Mouse (Mus musculus) cortical plate, adult 2 months (tissue): ENCODE measurements around the gene Kctd6. TPM values are rescaled to one million over a fixed set of nuclear protein-coding genes. Genes with fewer than 3 reads are reported as not detected.

ENCODE experiments used
- H3K27ac ChIP-seq: fragments of 200-500 bp; 2 replicates; pipeline ENCODE4 v1.5.1; 2012; ENCODE audit warnings: low read length, control low read depth, inconsistent platforms; ENCODE audit not compliant: insufficient read depth
- H3K4me1 ChIP-seq: fragments of 200-500 bp; 2 replicates; pipeline ENCODE4 v1.6.1; 2011; ENCODE audit warnings: low read length; ENCODE audit not compliant: control insufficient read depth, insufficient read depth
- H3K4me3 ChIP-seq: fragments of 200-500 bp; 2 replicates; pipeline ENCODE4 v1.5.1; 2011; ENCODE audit warnings: mild to moderate bottlenecking, low read length, control low read depth; ENCODE audit not compliant: insufficient read depth
- CTCF ChIP-seq: fragments of 200-500 bp; IDR thresholded peaks from 2 replicates; pipeline ENCODE4 v1.5.1; 2011; ENCODE audit warnings: mild to moderate bottlenecking, control low read depth, low read length; ENCODE audit not compliant: insufficient read depth; ENCODE audit errors: extremely low read depth
- POLR2A ChIP-seq: fragments of 200-500 bp; IDR thresholded peaks from 2 replicates; pipeline ENCODE4 v1.6.1; 2011; ENCODE audit warnings: mild to moderate bottlenecking, low read length, control low read depth; ENCODE audit not compliant: insufficient read depth; ENCODE audit errors: extremely low read depth
- polyA plus RNA-seq: library from polyadenylated mRNA; depleted of rRNA; stranded (reverse); fragments of >200 nt; gene quantifications from 2 replicates; pipeline ENCODE4 v1.2.3, GENCODE M21; 2012

The Kctd6 gene
- polyA plus RNA-seq, 1 experiment, result 36.7 TPM

DNA sequence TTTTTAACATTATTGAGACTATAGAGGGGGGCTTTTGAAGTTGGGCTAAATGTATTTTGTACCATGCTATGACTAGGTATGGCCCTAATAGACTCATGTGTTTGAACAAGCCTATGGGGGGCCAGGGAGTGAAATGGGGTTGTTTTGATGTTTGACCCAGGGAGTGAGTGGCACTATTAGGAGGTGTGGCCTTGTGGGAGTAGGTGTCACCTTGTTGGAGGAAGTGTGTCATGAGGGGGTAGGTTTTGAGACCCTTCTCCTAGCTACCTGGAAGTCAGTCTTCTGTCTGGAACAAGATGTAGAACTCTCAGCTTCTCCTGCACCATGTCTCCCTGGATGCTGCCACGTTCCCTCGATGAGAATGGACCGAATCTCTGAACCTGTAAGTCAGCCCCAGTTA, 23.4 kb upstream of the Kctd6 start:
- H3K27ac ChIP-seq, result no peak overlapping the region
- no peak overlapping the region for H3K4me3 ChIP-seq
- H3K4me1 ChIP-seq, result peaks cover 3% of the 10 kb centered on the region
- TF ChIP-seq POLR2A (no peak), CTCF (no peak)

DNA sequence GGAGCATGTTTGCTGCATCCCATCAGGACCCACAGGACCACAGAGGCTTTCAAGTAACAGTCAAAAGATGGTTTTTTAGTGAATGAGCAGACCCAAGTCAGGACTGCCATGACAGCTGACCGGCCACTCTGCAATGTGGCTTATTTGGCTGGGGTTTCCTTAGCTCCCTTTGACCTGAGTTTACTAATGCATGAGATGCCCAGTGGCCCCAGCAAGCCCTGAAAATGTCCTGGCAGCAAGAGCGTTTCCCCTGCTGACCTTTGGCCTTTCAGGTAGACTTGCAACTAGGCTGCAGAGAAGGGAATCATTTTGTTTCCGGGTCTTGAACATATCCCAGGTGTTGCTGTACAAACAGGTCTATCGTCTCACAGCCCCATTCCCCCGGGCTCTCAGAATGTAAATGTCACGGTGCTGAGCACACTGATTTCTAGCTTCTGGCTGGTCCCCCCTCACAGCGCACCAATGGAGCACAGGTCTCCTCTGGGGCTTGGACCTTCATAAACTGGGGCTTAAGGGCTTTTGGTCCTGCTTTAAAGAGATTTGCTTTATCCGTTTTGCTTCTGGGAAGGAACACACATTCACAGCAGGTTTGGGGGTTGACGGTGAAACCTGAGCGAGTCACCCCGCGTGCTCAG, 22.5 kb upstream of the Kctd6 start:
- Histone ChIP-seq H3K4me1 (peaks cover 5% of the 10 kb centered on the region), H3K4me3 (no peak overlapping the region), H3K27ac (no peak overlapping the region)
- TF ChIP-seq POLR2A, result no peak
- no peak for TF ChIP-seq CTCF

DNA sequence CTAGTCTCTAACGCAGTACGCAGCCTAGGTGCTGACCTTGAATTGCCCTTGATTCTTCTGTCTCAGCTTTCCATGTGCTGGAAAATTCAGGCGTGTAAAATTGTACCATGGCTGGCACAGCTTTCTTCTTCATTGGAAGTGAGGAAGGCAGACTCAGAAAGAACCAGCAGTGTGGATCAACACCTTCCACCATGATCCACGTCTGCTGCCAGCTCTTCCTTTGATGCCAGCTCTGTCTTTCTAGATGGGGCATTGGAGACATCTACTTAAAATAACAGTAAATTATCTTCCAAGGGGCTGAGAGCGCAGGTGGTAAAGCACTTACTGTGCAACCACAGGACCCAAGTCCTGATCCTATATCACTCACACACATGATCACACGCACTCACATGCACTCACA, 21.2 kb upstream of the Kctd6 start:
- Histone ChIP-seq H3K4me3 (no peak overlapping the region), H3K4me1 (peaks cover 2% of the 10 kb centered on the region; the same call in 1 of the 2 replicates), H3K27ac (no peak overlapping the region)
- TF ChIP-seq POLR2A, result no peak

DNA sequence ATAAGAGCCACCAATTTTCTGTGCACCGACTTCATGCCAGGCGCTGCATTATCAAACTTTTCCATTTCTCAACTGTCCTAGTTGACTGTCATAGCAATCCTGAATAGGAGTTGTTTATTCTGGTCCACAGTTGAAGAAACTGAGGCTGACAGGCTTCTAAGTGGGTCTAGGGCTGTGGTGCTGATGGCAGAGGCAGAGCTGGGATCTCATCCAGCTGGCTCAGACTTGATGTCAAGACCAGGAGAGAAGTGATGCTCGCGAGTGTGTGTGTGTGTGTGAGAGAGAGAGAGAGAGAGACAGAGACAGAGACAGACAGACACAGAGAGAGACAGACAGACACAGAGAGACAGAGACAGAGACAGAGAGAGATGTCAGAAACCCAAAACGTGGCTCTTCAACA, 13.2 kb upstream of the Kctd6 start:
- Histone ChIP-seq H3K4me3 (no peak overlapping the region), H3K4me1 (peaks cover under 1% of the 10 kb centered on the region; the same call in 1 of the 2 replicates), H3K27ac (no peak overlapping the region)
- TF ChIP-seq CTCF (no peak), POLR2A (no peak)

DNA sequence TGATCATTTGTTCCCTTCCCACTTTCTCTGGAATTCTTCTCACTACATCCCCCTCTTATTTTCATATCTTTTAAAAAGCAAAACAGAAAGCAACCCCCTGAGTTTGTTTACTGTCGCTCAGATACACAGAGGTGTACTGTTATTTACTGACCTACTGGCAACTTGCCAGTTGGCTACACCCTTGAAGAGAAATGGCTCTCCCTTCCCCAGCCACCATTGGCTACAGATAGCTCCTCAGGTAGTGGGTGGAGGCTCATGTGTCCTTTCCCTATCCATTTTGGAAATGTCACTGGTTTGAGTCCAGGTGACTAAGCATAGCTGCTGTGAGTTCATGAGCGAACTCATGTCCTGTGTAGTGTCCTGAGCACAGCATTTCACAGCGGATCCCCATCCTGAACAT, 12.2 kb upstream of the Kctd6 start:
- no peak for TF ChIP-seq POLR2A
- no peak for TF ChIP-seq CTCF
- Histone ChIP-seq H3K4me1 (peaks cover 4% of the 10 kb centered on the region), H3K27ac (no peak overlapping the region), H3K4me3 (no peak overlapping the region)

DNA sequence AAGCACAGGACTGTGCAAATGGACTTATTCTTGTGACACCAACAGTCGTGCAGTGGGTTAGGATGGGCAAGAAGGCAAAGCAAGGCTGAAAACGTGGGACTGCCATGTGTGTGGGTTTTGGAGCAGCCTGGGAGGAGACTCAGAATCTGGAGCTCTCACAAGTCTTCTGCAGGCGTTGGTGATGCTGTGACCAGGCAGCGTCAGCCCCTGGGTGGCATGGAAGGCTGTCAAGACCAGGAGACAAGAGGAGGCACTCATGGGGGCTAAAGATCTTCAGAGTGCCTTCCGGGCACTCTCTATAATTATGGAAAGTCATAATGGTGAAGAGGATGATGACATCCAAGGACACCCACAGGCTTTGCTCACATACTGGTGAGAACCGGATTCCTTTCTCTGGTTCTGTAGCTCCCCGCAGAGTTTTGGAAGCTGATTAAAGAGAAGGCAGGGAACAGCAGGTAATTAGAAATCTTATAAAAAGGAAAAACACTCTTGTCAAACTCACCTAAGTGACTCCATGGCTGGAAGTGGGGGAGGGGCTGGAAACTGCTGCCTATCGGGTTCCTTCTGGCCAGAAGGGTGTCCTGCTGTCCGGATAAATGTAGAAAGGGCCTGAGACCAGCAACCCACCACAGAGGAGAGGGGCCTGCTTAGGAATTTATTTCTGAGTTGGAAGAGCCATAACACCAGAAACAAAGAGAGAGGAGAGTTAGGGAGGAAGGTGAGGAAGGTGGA, 7.6 kb upstream of the Kctd6 start:
- peaks cover 13% of the 10 kb centered on the region for H3K4me1 ChIP-seq
- no peak overlapping the region for H3K4me3 ChIP-seq
- TF ChIP-seq CTCF, result no peak
- TF ChIP-seq POLR2A, result no peak
- H3K27ac ChIP-seq, result no peak overlapping the region

DNA sequence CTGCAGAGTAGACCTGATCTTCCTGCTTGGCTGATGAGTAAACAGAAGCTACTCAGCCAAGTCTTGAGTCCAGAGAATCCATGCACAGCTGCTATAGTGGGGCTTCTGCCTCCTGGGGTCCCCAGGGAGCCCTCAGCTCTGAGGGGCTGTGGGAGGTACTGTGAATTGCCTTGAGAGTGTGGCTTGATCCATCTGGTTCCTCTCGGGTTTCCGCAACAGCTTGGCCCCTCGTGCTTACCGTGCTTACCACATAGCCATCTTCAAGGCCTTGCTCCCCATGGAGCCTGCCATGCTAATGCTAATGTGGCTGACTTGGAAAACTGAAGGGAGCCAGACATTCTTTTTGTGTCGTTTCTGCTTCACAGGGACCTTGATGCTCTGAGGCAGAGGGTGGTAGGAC, 6.8 kb upstream of the Kctd6 start:
- Histone ChIP-seq H3K27ac (no peak overlapping the region), H3K4me1 (peaks cover 13% of the 10 kb centered on the region)
- TF ChIP-seq CTCF (no peak), POLR2A (no peak)

DNA sequence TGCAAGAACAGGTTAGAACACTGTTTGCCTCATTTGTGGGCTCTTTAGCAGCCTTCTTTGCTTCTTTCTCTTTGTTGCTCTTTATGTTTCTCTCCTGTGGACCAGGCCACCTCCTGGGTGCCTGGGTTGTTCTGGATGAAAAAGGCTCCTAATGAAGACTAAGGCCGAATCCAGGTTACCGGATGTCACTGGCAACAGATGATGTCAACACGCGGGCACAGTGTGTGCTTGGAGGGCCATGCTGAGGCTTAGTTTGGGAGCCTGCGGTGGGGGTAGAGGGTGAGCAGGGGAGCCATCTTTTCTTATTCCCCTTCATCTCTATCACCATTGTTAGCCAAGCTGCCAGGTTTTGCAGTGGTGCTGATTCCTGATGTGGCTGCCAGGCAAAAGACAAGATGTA, 6.4 kb upstream of the Kctd6 start:
- no peak overlapping the region for H3K27ac ChIP-seq
- H3K4me3 ChIP-seq, result no peak overlapping the region
- peaks cover 13% of the 10 kb centered on the region for H3K4me1 ChIP-seq
- no peak for TF ChIP-seq CTCF
- no peak for TF ChIP-seq POLR2A

More for the DNA sequence above, 6.8 kb upstream of the Kctd6 start:
- no peak overlapping the region for H3K4me3 ChIP-seq

DNA sequence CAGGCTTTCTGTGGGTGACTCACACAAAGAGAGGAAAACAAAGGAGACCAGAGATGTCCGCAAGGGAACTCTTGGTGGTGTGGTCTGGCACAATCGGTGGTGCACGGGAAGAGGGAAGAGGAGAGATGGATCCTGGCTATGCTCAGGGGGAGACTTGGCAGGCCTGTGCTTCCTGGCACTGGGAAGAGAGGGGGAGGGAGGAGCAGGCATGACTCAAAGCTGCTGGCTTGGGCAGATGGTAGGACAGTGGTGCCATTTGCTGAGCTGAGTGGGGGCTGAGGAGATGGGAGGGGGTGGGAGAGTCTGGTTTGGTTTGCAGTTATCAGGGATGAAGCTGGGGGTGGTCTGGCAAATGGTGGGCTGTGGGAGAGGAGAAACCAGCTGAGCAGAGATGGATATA, 5.1 kb upstream of the Kctd6 start:
- H3K4me1 ChIP-seq, result peaks cover 13% of the 10 kb centered on the region
- H3K27ac ChIP-seq, result peak overlapping the region; percentile 58; the same call in 1 of the 2 replicates
- TF ChIP-seq CTCF (no peak), POLR2A (no peak)
- H3K4me3 ChIP-seq, result no peak overlapping the region

DNA sequence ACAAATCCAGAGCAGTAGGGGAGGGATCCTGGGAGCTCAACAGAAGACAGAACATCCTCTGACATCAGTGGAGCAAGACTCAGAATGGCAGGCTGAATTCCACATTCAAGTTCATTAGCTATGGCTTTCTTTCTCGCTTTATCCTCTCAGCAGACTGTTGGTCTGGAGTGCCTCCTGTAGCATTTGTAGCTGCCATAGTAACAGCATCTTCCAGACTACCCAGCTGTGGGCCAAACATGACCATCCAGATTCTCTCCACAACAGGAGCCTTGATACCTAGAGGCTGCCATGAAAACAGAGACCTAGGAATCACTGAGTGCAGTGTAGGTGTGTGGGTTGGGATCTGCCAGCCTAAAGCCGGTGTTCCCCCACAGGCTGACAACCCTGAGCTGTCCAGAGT, 4.0 kb upstream of the Kctd6 start:
- no peak overlapping the region for H3K4me3 ChIP-seq
- H3K4me1 ChIP-seq, result peaks cover 13% of the 10 kb centered on the region
- no peak overlapping the region for H3K27ac ChIP-seq
- TF ChIP-seq POLR2A, result no peak
- no peak for TF ChIP-seq CTCF

DNA sequence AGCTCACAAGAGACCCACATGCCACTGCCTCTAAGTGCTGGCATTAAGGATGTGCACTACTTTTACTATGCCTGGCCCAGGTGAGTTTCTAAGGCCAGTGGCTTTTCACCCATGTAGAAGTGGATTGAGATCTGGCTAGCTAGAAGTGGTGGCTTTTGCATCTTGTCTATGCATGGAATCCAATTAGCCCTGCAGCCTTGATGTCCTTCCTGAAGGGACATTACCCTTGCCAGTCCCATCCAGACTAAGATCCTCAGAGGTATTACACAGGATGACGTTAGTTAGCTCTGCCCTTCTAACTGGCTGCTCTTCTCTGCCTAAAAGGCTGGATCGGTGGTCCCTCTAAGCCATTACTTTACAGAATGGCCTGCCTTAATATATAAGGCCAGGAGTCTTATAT, 944 bp upstream of the Kctd6 start:
- Histone ChIP-seq H3K27ac (no peak overlapping the region), H3K4me1 (peaks cover 12% of the 10 kb centered on the region), H3K4me3 (no peak overlapping the region)
- TF ChIP-seq POLR2A (no peak), CTCF (no peak)
